Mouse (Mus musculus) hindbrain, embryonic 11.5 days (tissue): ENCODE results near the gene Ddr1. TPM values are rescaled to one million over a fixed set of nuclear protein-coding genes. Genes with fewer than 3 reads are reported as not detected.

Source experiments
- polyA plus RNA-seq: library from polyadenylated mRNA; unstranded; fragments of >200 nt; fragmentation: Nextera tagmentation; extraction: Ambion mirVana; gene quantifications from 2 replicates; pipeline ENCODE4 v1.2.1, GENCODE M21; 2014

Gene Ddr1
- polyA plus RNA-seq, 1 experiment from 2014 or later = 69.9 TPM

Other genes starting within 250 kb of the Ddr1 start
- 0.15 TPM in 1 of 2 replicates, not detected in the other for gene H2-Q10, start 234.5 kb downstream of the Ddr1 start, polyA plus RNA-seq
- not detected in 2 replicates for gene Pou5f1, start 198.6 kb downstream of the Ddr1 start, polyA plus RNA-seq
- 49.4 and 50.8 TPM in 2 replicates for gene Tcf19, start 187.8 kb downstream of the Ddr1 start, polyA plus RNA-seq
- 8.3 and 8.9 TPM in 2 replicates for gene Cchcr1, start 187.5 kb downstream of the Ddr1 start, polyA plus RNA-seq
- gene Psors1c2, start 171.4 kb downstream of the Ddr1 start, polyA plus RNA-seq = 0.67 and 0.97 TPM in 2 replicates
- 0.06 and 0.20 TPM in 2 replicates for gene Cdsn, start 152.5 kb downstream of the Ddr1 start, polyA plus RNA-seq
- not detected in 2 replicates for gene 2300002M23Rik, start 137.2 kb downstream of the Ddr1 start, polyA plus RNA-seq
- gene Sfta2, start 103.1 kb downstream of the Ddr1 start, polyA plus RNA-seq = not detected in 2 replicates
- not detected in 2 replicates for gene Gm9573, start 78.0 kb downstream of the Ddr1 start, polyA plus RNA-seq
- 0.32 TPM in 1 of 2 replicates, not detected in the other for gene Mucl3, start 60.9 kb downstream of the Ddr1 start, polyA plus RNA-seq
- 6.9 and 8.7 TPM in 2 replicates for gene Vars2, start 37.0 kb downstream of the Ddr1 start, polyA plus RNA-seq
- gene Gtf2h4, start 30.9 kb downstream of the Ddr1 start, polyA plus RNA-seq = 37.8 and 41.4 TPM in 2 replicates
- gene Ier3, start 117.1 kb upstream of the Ddr1 start, polyA plus RNA-seq = 3.6 and 4.0 TPM in 2 replicates
- gene Flot1, start 118.6 kb upstream of the Ddr1 start, polyA plus RNA-seq = 48.1 and 50.0 TPM in 2 replicates
- gene Tubb5, start 133.7 kb upstream of the Ddr1 start, polyA plus RNA-seq = 1,599 and 1,667 TPM in 2 replicates
- gene Mdc1, start 136.9 kb upstream of the Ddr1 start, polyA plus RNA-seq = 16.8 and 17.3 TPM in 2 replicates
- 49.2 and 51.0 TPM in 2 replicates for gene Nrm, start 156.7 kb upstream of the Ddr1 start, polyA plus RNA-seq
- 27.6 and 31.3 TPM in 2 replicates for gene Ppp1r18, start 161.0 kb upstream of the Ddr1 start, polyA plus RNA-seq
- gene Dhx16, start 175.2 kb upstream of the Ddr1 start, polyA plus RNA-seq = 33.5 and 39.8 TPM in 2 replicates
- 23.6 and 25.2 TPM in 2 replicates for gene 2310061I04Rik, start 192.8 kb upstream of the Ddr1 start, polyA plus RNA-seq
- gene Atat1, start 205.5 kb upstream of the Ddr1 start, polyA plus RNA-seq = 200 and 243 TPM in 2 replicates
- gene Mrps18b, start 211.8 kb upstream of the Ddr1 start, polyA plus RNA-seq = 67.4 and 68.4 TPM in 2 replicates
- 42.6 and 49.8 TPM in 2 replicates for gene Ppp1r10, start 211.8 kb upstream of the Ddr1 start, polyA plus RNA-seq